8 mouse cellular contexts compared by ENCODE assay signal in the genomic region with DNA sequence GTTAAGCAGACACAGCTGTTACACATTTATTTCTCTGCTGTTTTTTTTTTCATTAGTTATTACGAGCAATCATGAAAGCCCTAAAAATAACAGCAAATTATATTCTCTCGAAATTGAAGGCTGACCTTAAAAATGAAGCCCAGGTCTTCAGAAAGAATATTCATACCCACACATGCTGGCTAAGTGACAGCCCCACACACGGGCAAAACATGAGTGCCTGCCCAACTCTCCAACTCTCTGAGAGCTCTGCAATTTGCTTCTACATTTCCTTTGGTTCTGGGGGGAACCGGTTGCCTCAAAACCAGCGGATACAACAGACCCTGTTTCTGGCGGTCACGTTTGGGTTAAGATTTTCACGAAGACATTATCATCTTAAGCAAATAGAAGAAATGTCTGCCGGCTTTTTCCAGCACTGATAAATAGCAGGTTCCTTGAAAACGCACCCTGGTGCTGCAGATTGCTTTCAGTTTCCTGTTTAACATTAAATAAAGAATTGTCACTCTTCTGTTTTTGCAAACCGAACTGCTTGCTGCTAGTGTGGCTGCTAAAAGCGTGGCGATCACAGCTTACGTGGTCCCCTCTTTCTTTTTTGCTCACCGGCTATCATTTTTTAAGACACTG.
DNase-seq lines count a peak whose midpoint lies in the region; ATAC-seq and TF ChIP-seq lines count a peak whose summit lies in the region.

No protein-coding gene starts in this region.

- intact Hi-C loops in heart, postnatal 36 days (cut with DNase I), result no loop called here

- no peaks in the 10 kb centered on the region for H3K79me3 ChIP-seq in C2C12 (ENCODE audit: low read depth)

- H3K4me2 ChIP-seq in embryonic facial prominence, embryonic 14.5 days (ENCODE audit: low read depth, low read length), result peak overlapping the region; percentile 39
- peak overlapping the region; percentile 62 for H3K4me2 ChIP-seq in liver, postnatal 0 days (ENCODE audit: low read depth, low read length)
- no peak overlapping the region for H3K4me2 ChIP-seq in midbrain, postnatal 0 days (ENCODE audit: low read depth, low read length, poor library complexity, severe bottlenecking)

- H3K4me1 ChIP-seq in embryonic facial prominence, embryonic 14.5 days (ENCODE audit: control insufficient read depth, insufficient read depth, low read length), result no peaks in the 10 kb centered on the region; the same call in 1 of the 2 replicates
- H3K4me1 ChIP-seq in liver, postnatal 0 days (ENCODE audit: insufficient read depth), result peaks cover 3% of the 10 kb centered on the region; the same call in 1 of the 2 replicates
- H3K4me1 ChIP-seq in midbrain, postnatal 0 days (ENCODE audit: insufficient read depth, low read length), result no peaks in the 10 kb centered on the region

- no peak for ATAC-seq in embryonic facial prominence, embryonic 14.5 days (ENCODE audit: low read depth)
- ATAC-seq in liver, postnatal 0 days, result no peak
- no peak for ATAC-seq in midbrain, postnatal 0 days (ENCODE audit: low FRiP score)

- no peak for TF ChIP-seq EP300 in liver, postnatal 0 days (IDR thresholded peaks at IDR 0.05; ENCODE audit: low read depth)

- WGBS in embryonic facial prominence, embryonic 14.5 days, result 50% methylated on average over 15 of the region's 15 CpGs
- WGBS in liver, postnatal 0 days (ENCODE audit: insufficient replicate concordance), result 23% methylated on average over 15 of the region's 15 CpGs
- 67% methylated on average over 15 of the region's 15 CpGs for WGBS in midbrain, postnatal 0 days

- 0 out of 2 replicates have a peak, but pooled peaks cover 7% of the 10 kb centered on the region for H3K9me3 ChIP-seq in embryonic facial prominence, embryonic 14.5 days (ENCODE audit: control insufficient read depth, low read length)
- no peaks in the 10 kb centered on the region for H3K9me3 ChIP-seq in liver, postnatal 0 days (ENCODE audit: low read length)
- no peaks in the 10 kb centered on the region for H3K9me3 ChIP-seq in midbrain, postnatal 0 days (ENCODE audit: low read length)

- no peak for TF ChIP-seq CTCF in C2C12 (IDR thresholded peaks at IDR 0.05; ENCODE audit: control insufficient read depth, insufficient read depth, insufficient read length)
- no peak for TF ChIP-seq CTCF in liver, postnatal 0 days (IDR thresholded peaks at IDR 0.05; ENCODE audit: low read depth)
- no peak for TF ChIP-seq CTCF in midbrain, postnatal 0 days (IDR thresholded peaks at IDR 0.05)

- H3ac ChIP-seq in C2C12 (ENCODE audit: control insufficient read depth, insufficient read length, low read depth), result peak overlapping the region; percentile 47

- H3K27me3 ChIP-seq in C2C12 (ENCODE audit: control insufficient read depth, insufficient read depth, insufficient read length), result no peaks in the 10 kb centered on the region
- no peaks in the 10 kb centered on the region for H3K27me3 ChIP-seq in embryonic facial prominence, embryonic 14.5 days (replicated peaks; ENCODE audit: control insufficient read depth, insufficient read depth, low read length)
- no peaks in the 10 kb centered on the region for H3K27me3 ChIP-seq in liver, postnatal 0 days (ENCODE audit: insufficient read depth, low read length)
- H3K27me3 ChIP-seq in midbrain, postnatal 0 days (ENCODE audit: insufficient read depth, low read length), result no peaks in the 10 kb centered on the region

- peak; percentile 17 to 21 for DNase-seq in heart, adult 9 months (ENCODE audit: low spot score in 2 of 2)
- no peak for DNase-seq in heart, postnatal 36 days
- no peak for DNase-seq in embryonic facial prominence, embryonic 14.5 days (ENCODE audit: low spot score)
- DNase-seq in liver, postnatal 0 days, result no peak
- no peak for DNase-seq in layer of hippocampus, adult 11-12 months (ENCODE audit: low spot score)
- DNase-seq in midbrain, postnatal 0 days (ENCODE audit: low spot score), result no peak
- no peak for DNase-seq in embryo, embryonic 11 days

- no peaks in the 10 kb centered on the region for H3K36me3 ChIP-seq in C2C12 (ENCODE audit: control insufficient read depth, insufficient read depth)
- no peaks in the 10 kb centered on the region for H3K36me3 ChIP-seq in embryonic facial prominence, embryonic 14.5 days (ENCODE audit: control insufficient read depth, insufficient read depth, low read length)
- H3K36me3 ChIP-seq in liver, postnatal 0 days (replicated peaks; ENCODE audit: insufficient read depth, low read length), result no peaks in the 10 kb centered on the region
- H3K36me3 ChIP-seq in midbrain, postnatal 0 days (ENCODE audit: insufficient read depth, low read length), result no peaks in the 10 kb centered on the region

- H3K9ac ChIP-seq in embryonic facial prominence, embryonic 14.5 days (ENCODE audit: low read depth, low read length), result no peak overlapping the region
- peak overlapping the region; percentile 33 for H3K9ac ChIP-seq in liver, postnatal 0 days (replicated peaks)
- no peak overlapping the region for H3K9ac ChIP-seq in midbrain, postnatal 0 days (replicated peaks; ENCODE audit: low read length, poor library complexity, severe bottlenecking)

- peak overlapping the region; percentile 65 for H3K27ac ChIP-seq in embryonic facial prominence, embryonic 14.5 days (replicated peaks; ENCODE audit: low read depth, low read length)
- H3K27ac ChIP-seq in liver, postnatal 0 days (ENCODE audit: low read depth), result peak overlapping the region; percentile 22
- no peak overlapping the region for H3K27ac ChIP-seq in midbrain, postnatal 0 days (ENCODE audit: low read depth, low read length)

- peak overlapping the region; percentile 25 for H3K4me3 ChIP-seq in C2C12 (ENCODE audit: insufficient read depth, poor library complexity, severe bottlenecking)
- peak overlapping the region; percentile 14; the same call in 1 of the 2 replicates for H3K4me3 ChIP-seq in embryonic facial prominence, embryonic 14.5 days (ENCODE audit: low read depth, low read length)
- peak overlapping the region; percentile 34 for H3K4me3 ChIP-seq in liver, postnatal 0 days (ENCODE audit: low read depth, low read length)
- H3K4me3 ChIP-seq in midbrain, postnatal 0 days (ENCODE audit: low read depth, low read length), result no peak overlapping the region

- H3K79me2 ChIP-seq in C2C12 (ENCODE audit: control insufficient read depth, insufficient read depth), result no peaks in the 10 kb centered on the region

TF ChIP-seq in C2C12, 6 proteins besides CTCF, POLR2A, EP300 and RAD21:
- TF ChIP-seq CEBPB (IDR thresholded peaks at IDR 0.05; ENCODE audit: low read depth), result no peak
- no peak for TF ChIP-seq MYOG (IDR thresholded peaks at IDR 0.05; ENCODE audit: control insufficient read depth, extremely low read depth, insufficient read length)
- TF ChIP-seq MAX (IDR thresholded peaks at IDR 0.05), result no peak
- no peak for TF ChIP-seq FOSL1 (IDR thresholded peaks at IDR 0.05; ENCODE audit: insufficient read depth, low read length, poor library complexity, severe bottlenecking)
- no peak for TF ChIP-seq MYOD1 (IDR thresholded peaks at IDR 0.05; ENCODE audit: control insufficient read depth, insufficient read length, low read depth)
- TF ChIP-seq USF1 (IDR thresholded peaks at IDR 0.05; ENCODE audit: low read depth), result no peak

Comparison
In these comparisons a context has a peak if more than half of its experiments do, and no peak if none do; other contexts are left out.
1. DNase-seq: peak in heart, adult 9 months (2 of 2); none in heart, postnatal 36 days (0 of 2), embryonic facial prominence, embryonic 14.5 days (single experiment), liver, postnatal 0 days (single experiment), layer of hippocampus, adult 11-12 months (single experiment), midbrain, postnatal 0 days (single experiment) and embryo, embryonic 11 days (single experiment).